9 mouse cellular contexts compared by ENCODE assay signal in genomic region chr5:134986298-134987268, GRCm38 (mm10). TPM values are rescaled to one million over a fixed set of nuclear protein-coding genes. Genes with fewer than 3 reads are reported as not detected.
A peak's percentile ranks its signal among the peaks of the same experiment; 100 is the strongest.
DNase-seq lines count a peak whose midpoint lies in the region; ATAC-seq and TF ChIP-seq lines count a peak whose summit lies in the region.
"Had no signal": no experiment of that assay in that cellular context is flagged by ENCODE, and none has a peak within 500 bp of the region (broad histone marks: within the 10 kb centered on the region; RNA-seq: fewer than 3 reads in every experiment).

No protein-coding gene starts in this region.

- no peak for TF ChIP-seq POLR2A in limb, embryonic 14.5 days (IDR thresholded peaks at IDR 0.05; ENCODE audit: borderline replicate concordance, extremely low read depth, insufficient read depth, insufficient read length)

- ATAC-seq in limb, embryonic 14.5 days (ENCODE audit: low FRiP score, low read depth), result no peak
- no peak for ATAC-seq in activated CD4-positive, CD25-positive, alpha-beta regulatory T cell, adult 4 months

- 4% methylated on average over 79 of the region's 79 CpGs for WGBS in forebrain, embryonic 10.5 days
- 3% methylated on average over 73 of the region's 79 CpGs for WGBS in limb, embryonic 14.5 days

- no peaks in the 10 kb centered on the region for H3K9me3 ChIP-seq in forebrain, embryonic 10.5 days
- H3K9me3 ChIP-seq in limb, embryonic 14.5 days (ENCODE audit: control insufficient read depth, low read length), result no peaks in the 10 kb centered on the region

- no peaks in the 10 kb centered on the region for H3K36me3 ChIP-seq in forebrain, embryonic 10.5 days (replicated peaks)
- H3K36me3 ChIP-seq in limb, embryonic 14.5 days (ENCODE audit: control insufficient read depth, insufficient read depth, low read length), result no peaks in the 10 kb centered on the region

- peak; percentile 33 for TF ChIP-seq CTCF in layer of hippocampus, adult 2 months (conservative IDR thresholded peaks at IDR 0.05)

- no peak overlapping the region for H3K27ac ChIP-seq in layer of hippocampus, adult 2 months
- H3K27ac ChIP-seq in forebrain, embryonic 10.5 days, result peak overlapping the region; percentile 63; the same call in 1 of the 2 replicates
- H3K27ac ChIP-seq in limb, embryonic 14.5 days (replicated peaks; ENCODE audit: low read depth, low read length), result no peak overlapping the region

- H3K4me3 ChIP-seq in layer of hippocampus, adult 2 months, result peak overlapping the region; percentile 30
- H3K4me3 ChIP-seq in forebrain, embryonic 10.5 days, result peak overlapping the region; percentile 42
- H3K4me3 ChIP-seq in limb, embryonic 14.5 days (replicated peaks; ENCODE audit: low read length), result peak overlapping the region; percentile 27

- peaks cover 75% of the 10 kb centered on the region for H3K27me3 ChIP-seq in forebrain, embryonic 10.5 days (ENCODE audit: poor library complexity, severe bottlenecking)
- H3K27me3 ChIP-seq in limb, embryonic 14.5 days (ENCODE audit: control insufficient read depth, insufficient read depth, low read length), result peaks cover 37% of the 10 kb centered on the region

- peak overlapping the region; percentile 42 for H3K4me2 ChIP-seq in limb, embryonic 14.5 days (replicated peaks; ENCODE audit: low read depth, low read length, severe bottlenecking)

- H3K4me1 ChIP-seq in forebrain, embryonic 10.5 days, result peaks cover 55% of the 10 kb centered on the region
- H3K4me1 ChIP-seq in limb, embryonic 14.5 days (ENCODE audit: control insufficient read depth, insufficient read depth, low read length), result peaks cover 14% of the 10 kb centered on the region

- no peak for DNase-seq in layer of hippocampus, adult 2 months (ENCODE audit: low spot score in 2 of 2)
- no peak for DNase-seq in layer of hippocampus, adult 9-10 months (ENCODE audit: low spot score)
- peak; percentile 34 for DNase-seq in forebrain, embryonic 10.5 days (ENCODE audit: extremely low spot score, low spot score)
- DNase-seq in limb, embryonic 14.5 days (ENCODE audit: low spot score), result no peak
- DNase-seq in neural tube, embryonic 10.5 days (ENCODE audit: extremely low spot score, low spot score), result peak; percentile 46
- DNase-seq in gastrocnemius, postnatal 25 days, result no peak
- DNase-seq in spleen, postnatal 4 days (ENCODE audit: low spot score in 2 of 2), result no peak

- H3K9ac ChIP-seq in limb, embryonic 14.5 days (ENCODE audit: low read depth, low read length, severe bottlenecking), result no peak overlapping the region

RNA-seq across cellular contexts. Expression of gene Cldn3, which starts 0.6 kb away (rescaled TPM):
- under 1 TPM in 1 of 2 experiments, not detected in 1; 0.37 TPM for total RNA-seq in layer of hippocampus, adult 2 months (2021)
- 10.8 and 14.9 TPM in 2 replicates for polyA plus RNA-seq in forebrain, embryonic 10.5 days (2016; fragmentation: Nextera tagmentation; extraction: Ambion mirVana)
- 7.2 and 8.8 TPM in 2 replicates for polyA plus RNA-seq in limb, embryonic 14.5 days (2012; rRNA removed)
- polyA plus RNA-seq in limb, embryonic 14.5 days (2014; fragmentation: Nextera tagmentation; extraction: Ambion mirVana), result 14.7 and 18.3 TPM in 2 replicates
- not detected for polyA plus RNA-seq in activated CD4-positive, CD25-positive, alpha-beta regulatory T cell, adult 4 months (2017; shearing (Covaris generic))
- total RNA-seq in gastrocnemius, postnatal 25 days (2021), result under 1 TPM in 1 of 2 experiments, not detected in 1; 0.21 TPM

RNA-seq across cellular contexts. Expression of gene Abhd11, which starts 22.4 kb away (rescaled TPM):
- 10 to 100 TPM; 30.0 to 32.7 TPM for total RNA-seq in layer of hippocampus, adult 2 months (2021)
- 40.1 and 40.8 TPM in 2 replicates for polyA plus RNA-seq in forebrain, embryonic 10.5 days (2016; fragmentation: Nextera tagmentation; extraction: Ambion mirVana)
- polyA plus RNA-seq in limb, embryonic 14.5 days (2012; rRNA removed), result 83.2 and 94.3 TPM in 2 replicates
- 64.7 and 67.4 TPM in 2 replicates for polyA plus RNA-seq in limb, embryonic 14.5 days (2014; fragmentation: Nextera tagmentation; extraction: Ambion mirVana)
- polyA plus RNA-seq in activated CD4-positive, CD25-positive, alpha-beta regulatory T cell, adult 4 months (2017; shearing (Covaris generic)), result 10 to 100 TPM; 53.9 to 66.7 TPM
- total RNA-seq in gastrocnemius, postnatal 25 days (2021), result 10 to 100 TPM; 57.1 to 58.5 TPM

RNA-seq across cellular contexts. Expression of gene Stx1a, which starts 36.7 kb away (rescaled TPM):
- total RNA-seq in layer of hippocampus, adult 2 months (2021), result 10 to 100 TPM; 92.3 to 97.6 TPM
- polyA plus RNA-seq in forebrain, embryonic 10.5 days (2016; fragmentation: Nextera tagmentation; extraction: Ambion mirVana), result 8.7 and 10.0 TPM in 2 replicates
- 39.2 and 45.5 TPM in 2 replicates for polyA plus RNA-seq in limb, embryonic 14.5 days (2012; rRNA removed)
- 11.4 and 13.0 TPM in 2 replicates for polyA plus RNA-seq in limb, embryonic 14.5 days (2014; fragmentation: Nextera tagmentation; extraction: Ambion mirVana)
- 10 to 100 TPM; 15.1 to 15.2 TPM for polyA plus RNA-seq in activated CD4-positive, CD25-positive, alpha-beta regulatory T cell, adult 4 months (2017; shearing (Covaris generic))
- total RNA-seq in gastrocnemius, postnatal 25 days (2021), result 1 to 10 TPM in 1 of 2 experiments, under 1 TPM in 1; 0.69 to 1.5 TPM

RNA-seq across cellular contexts. Expression of gene Cldn4, which starts 39.8 kb away (rescaled TPM):
- total RNA-seq in layer of hippocampus, adult 2 months (2021), result not detected
- polyA plus RNA-seq in forebrain, embryonic 10.5 days (2016; fragmentation: Nextera tagmentation; extraction: Ambion mirVana), result 6.2 and 6.3 TPM in 2 replicates
- 48.4 and 50.0 TPM in 2 replicates for polyA plus RNA-seq in limb, embryonic 14.5 days (2012; rRNA removed)
- 49.3 and 61.5 TPM in 2 replicates for polyA plus RNA-seq in limb, embryonic 14.5 days (2014; fragmentation: Nextera tagmentation; extraction: Ambion mirVana)
- polyA plus RNA-seq in activated CD4-positive, CD25-positive, alpha-beta regulatory T cell, adult 4 months (2017; shearing (Covaris generic)), result not detected
- total RNA-seq in gastrocnemius, postnatal 25 days (2021), result not detected
- total RNA-seq: left cerebral cortex, postnatal 10 days had no signal

RNA-seq across cellular contexts. Expression of gene Mettl27, which starts 54.4 kb away (rescaled TPM):
- total RNA-seq in layer of hippocampus, adult 2 months (2021), result 10 to 100 TPM in 1 of 2 experiments, 1 to 10 TPM in 1; 8.2 to 10.8 TPM
- polyA plus RNA-seq in forebrain, embryonic 10.5 days (2016; fragmentation: Nextera tagmentation; extraction: Ambion mirVana), result 10.3 and 11.8 TPM in 2 replicates
- 14.8 and 14.9 TPM in 2 replicates for polyA plus RNA-seq in limb, embryonic 14.5 days (2012; rRNA removed)
- 18.9 and 21.3 TPM in 2 replicates for polyA plus RNA-seq in limb, embryonic 14.5 days (2014; fragmentation: Nextera tagmentation; extraction: Ambion mirVana)
- 10 to 100 TPM; 20.4 to 23.3 TPM for polyA plus RNA-seq in activated CD4-positive, CD25-positive, alpha-beta regulatory T cell, adult 4 months (2017; shearing (Covaris generic))
- total RNA-seq in gastrocnemius, postnatal 25 days (2021), result 1 to 10 TPM; 4.0 to 5.2 TPM

Comparison
In these comparisons a context has a peak if more than half of its experiments do, and no peak if none do; other contexts are left out.
1. DNase-seq: peak in forebrain, embryonic 10.5 days (single experiment) and neural tube, embryonic 10.5 days (single experiment); none in layer of hippocampus, adult 2 months (0 of 2), layer of hippocampus, adult 9-10 months (single experiment), limb, embryonic 14.5 days (single experiment), gastrocnemius, postnatal 25 days (single experiment) and spleen, postnatal 4 days (0 of 2).
2. RNA of gene Cldn3, which starts 0.6 kb away (polyA plus RNA-seq): 7.2 to 18.3 TPM in limb, embryonic 14.5 days and 10.8 to 14.9 TPM in forebrain, embryonic 10.5 days; not detected in activated CD4-positive, CD25-positive, alpha-beta regulatory T cell, adult 4 months; every median in the first group is over 4 times any median in the second.
3. Peak in every context shown above with its lines, with median percentiles within 50 percentile points of each other: H3K4me3 ChIP-seq.